Mouse (Mus musculus): ENCODE data around the gene Dek. TPM values are rescaled to one million over a fixed set of nuclear protein-coding genes. Genes with fewer than 3 reads are reported as not detected.

The Dek gene
- total RNA-seq, 2 experiments from 2014 or later: 32.6 to 37.9 TPM

GRCm38 (mm10) chr13:47056126-47056525 is 49.9 kb downstream of the Dek start:
- no peak for DNase-seq

- DNase-seq: no peak
Observed at GRCm38 (mm10) chr13:47053971-47054370, 52.0 kb downstream of the Dek start.

- no peak for DNase-seq
Observed at GRCm38 (mm10) chr13:47050009-47050408, 56.0 kb downstream of the Dek start.

- peak; percentile 21 to 44 for DNase-seq
Observed at GRCm38 (mm10) chr13:47047996-47048395, 58.0 kb downstream of the Dek start.

GRCm38 (mm10) chr13:47044617-47044947 is 61.4 kb downstream of the Dek start, which contains the start of gene Tpmt:
Gene Tpmt (minus strand): TSS chr13:47044737.
- DNase-seq: peak; percentile 7 to 11

GRCm38 (mm10) chr13:47043833-47044616 is 62.0 kb downstream of the Dek start:
- peak; percentile 9 to 30 for DNase-seq

GRCm38 (mm10) chr13:47043030-47043680 is 62.8 kb downstream of the Dek start, which contains the start of gene Kdm1b:
Gene Kdm1b (plus strand): TSS chr13:47043499.
- DNase-seq: peak; percentile 98 to 99

GRCm38 (mm10) chr13:47042024-47042633 is 63.9 kb downstream of the Dek start:
- peak in 1 of 2 experiments; percentile 9 for DNase-seq

GRCm38 (mm10) chr13:47040061-47040460 is 65.9 kb downstream of the Dek start:
- DNase-seq: no peak

GRCm38 (mm10) chr13:47037946-47038345 is 68.1 kb downstream of the Dek start:
- DNase-seq: no peak

Other genes starting within 250 kb of the Dek start
- gene Kif13a, start 176.3 kb downstream of the Dek start, total RNA-seq (2021): 100 to 1,000 TPM; 110 to 116 TPM
- gene Nhlrc1, start 91.4 kb downstream of the Dek start, total RNA-seq (2021): 1 to 10 TPM; 6.5 to 7.0 TPM
- gene Kdm1b, start 62.7 kb downstream of the Dek start, total RNA-seq (2021): 10 to 100 TPM; 10.9 to 12.0 TPM
- 1 to 10 TPM; 4.7 TPM for gene Tpmt, start 61.5 kb downstream of the Dek start, total RNA-seq (2021)
- 10 to 100 TPM; 35.6 to 44.5 TPM for gene Rnf144b, start 16.5 kb upstream of the Dek start, total RNA-seq (2021)